Mouse (Mus musculus) kidney, adult 2 months (tissue): Measurements from ENCODE around the gene RPS10-NUDT3.

Source experiments
- CTCF ChIP-seq: fragments of 200-500 bp; conservative IDR thresholded peaks from 2 replicates; pipeline ENCODE4 v1.5.1; 2011; ENCODE audit warnings: low read depth, mild to moderate bottlenecking, control low read depth, low read length, moderate library complexity, mixed read lengths; ENCODE audit not compliant: insufficient read depth, insufficient read length
- POLR2A ChIP-seq: fragments of 200-500 bp; IDR thresholded peaks from one replicate; pipeline ENCODE4 v1.6.1; 2011; ENCODE audit warnings: low read depth, low read length, control low read depth

- TF ChIP-seq CTCF: no peak
- no peak for TF ChIP-seq POLR2A
Observed at GRCm38 (mm10) chr17:27658767-27659166, 23.7 kb upstream of the RPS10-NUDT3 start.
